Comparison of ENCODE assay signal across 8 mouse cellular contexts in the genomic region with DNA sequence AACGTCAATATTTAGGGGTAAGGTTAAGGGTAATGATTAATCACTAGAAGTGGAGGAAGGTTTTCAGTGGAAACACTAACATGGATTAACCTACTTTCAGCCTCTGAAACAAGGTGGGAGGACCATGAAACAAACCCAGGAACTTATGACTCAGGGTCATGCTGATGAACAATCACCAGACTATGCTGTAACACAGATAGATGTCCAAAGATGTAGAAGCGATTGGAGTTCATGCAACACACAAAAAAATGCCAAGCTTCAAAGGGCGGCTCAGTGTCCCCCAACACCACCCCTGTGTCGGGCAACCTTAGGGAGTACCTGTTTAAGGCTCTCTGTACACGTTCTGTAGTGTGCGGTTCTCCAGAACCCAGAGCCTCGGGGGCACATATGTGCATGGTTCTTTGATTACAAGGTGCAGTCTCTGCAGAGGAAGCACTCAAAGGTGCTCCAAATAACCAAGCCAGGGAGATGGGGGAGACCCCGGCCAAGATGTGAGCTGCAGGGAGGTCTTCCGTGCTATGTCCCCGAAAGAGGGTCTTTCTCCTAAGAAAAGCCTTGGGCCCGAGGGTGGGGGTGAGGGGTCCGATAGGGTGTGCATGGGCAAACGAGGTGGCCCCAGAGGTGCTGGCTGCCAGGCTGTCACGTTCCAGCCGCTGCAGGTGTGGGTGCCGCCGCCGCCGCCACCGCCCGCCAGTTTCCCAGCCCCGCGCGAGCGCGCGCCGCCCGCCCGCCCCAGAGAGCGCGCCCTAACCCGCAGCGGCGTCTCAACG. TPM values are rescaled to one million over a fixed set of nuclear protein-coding genes. Genes with fewer than 3 reads are reported as not detected.
DNase-seq lines count a peak whose midpoint lies in the region; ATAC-seq and TF ChIP-seq lines count a peak whose summit lies in the region.

No protein-coding gene starts in this region.

- H3K27me3 ChIP-seq in cerebellum, adult 2 months (ENCODE audit: control insufficient read depth, insufficient read depth, low read length): no peaks in the 10 kb centered on the region
- peaks cover 1% of the 10 kb centered on the region; the same call in 1 of the 2 replicates for H3K27me3 ChIP-seq in heart, embryonic 16.5 days (ENCODE audit: control insufficient read depth, insufficient read depth, low read length)
- H3K27me3 ChIP-seq in liver, embryonic 15.5 days: no peaks in the 10 kb centered on the region

- TF ChIP-seq POLR2A in cerebellum, adult 2 months (IDR thresholded peaks at IDR 0.05; ENCODE audit: borderline replicate concordance, insufficient read depth, low read length): no peak

- H3K9me3 ChIP-seq in heart, embryonic 16.5 days (replicated peaks; ENCODE audit: control insufficient read depth, low read length): no peaks in the 10 kb centered on the region
- H3K9me3 ChIP-seq in liver, embryonic 15.5 days (replicated peaks): no peaks in the 10 kb centered on the region

- TF ChIP-seq CTCF in cerebellum, adult 2 months (IDR thresholded peaks at IDR 0.05; ENCODE audit: borderline replicate concordance, insufficient read depth, low read depth, low read length): no peak

- H3K27ac ChIP-seq in cerebellum, adult 2 months (ENCODE audit: insufficient read depth, low read length): peak overlapping the region; percentile 17
- peak overlapping the region; percentile 98 for H3K27ac ChIP-seq in heart, embryonic 16.5 days (ENCODE audit: low read length)
- H3K27ac ChIP-seq in liver, embryonic 15.5 days (replicated peaks): peak overlapping the region; percentile 95

- peak overlapping the region; percentile 80 for H3K9ac ChIP-seq in heart, embryonic 16.5 days (ENCODE audit: low read length)
- H3K9ac ChIP-seq in liver, embryonic 15.5 days: peak overlapping the region; percentile 90

- peak overlapping the region; percentile 78 for H3K4me3 ChIP-seq in cerebellum, adult 2 months (replicated peaks; ENCODE audit: insufficient read depth, low read depth, low read length)
- H3K4me3 ChIP-seq in heart, embryonic 16.5 days (ENCODE audit: low read length): peak overlapping the region; percentile 87
- peak overlapping the region; percentile 86 for H3K4me3 ChIP-seq in liver, embryonic 15.5 days (replicated peaks)

- 6% methylated on average over 35 of the region's 36 CpGs for WGBS in cerebellum, adult 2 months
- 6% methylated on average over 33 of the region's 36 CpGs for WGBS in heart, embryonic 16.5 days
- WGBS in liver, embryonic 15.5 days (ENCODE audit: insufficient replicate concordance): 4% methylated on average over 36 of the region's 36 CpGs

- H3K4me1 ChIP-seq in cerebellum, adult 2 months (ENCODE audit: control insufficient read depth, insufficient read depth, low read length): no peaks in the 10 kb centered on the region
- H3K4me1 ChIP-seq in heart, embryonic 16.5 days (ENCODE audit: control insufficient read depth, insufficient read depth, low read length): peaks cover 31% of the 10 kb centered on the region
- peaks cover 74% of the 10 kb centered on the region for H3K4me1 ChIP-seq in liver, embryonic 15.5 days (replicated peaks)

- H3K36me3 ChIP-seq in heart, embryonic 16.5 days (ENCODE audit: control insufficient read depth, insufficient read depth): peaks cover under 1% of the 10 kb centered on the region; the same call in 1 of the 2 replicates
- no peaks in the 10 kb centered on the region for H3K36me3 ChIP-seq in liver, embryonic 15.5 days (replicated peaks)

- H3K4me2 ChIP-seq in heart, embryonic 16.5 days (ENCODE audit: low read depth, low read length): peak overlapping the region; percentile 94
- H3K4me2 ChIP-seq in liver, embryonic 15.5 days: peak overlapping the region; percentile 90

- ATAC-seq in heart, embryonic 16.5 days (replicated peaks; ENCODE audit: extremely low read depth, insufficient read depth, low FRiP score): no peak; the same call in 1 of the 2 replicates
- no peak for ATAC-seq in liver, embryonic 15.5 days (ENCODE audit: insufficient read depth)

- no peak for DNase-seq in cerebellum, adult 2 months
- DNase-seq in cerebellum, adult 8-10 months: no peak
- DNase-seq in urinary bladder, postnatal 14 days (ENCODE audit: low spot score): peak; percentile 6
- no peak for DNase-seq in urinary bladder, adult 2 months (ENCODE audit: low spot score)
- DNase-seq in right cerebral cortex, postnatal 4 days: no peak
- DNase-seq in right cerebral cortex, postnatal 14 days: no peak

RNA-seq across cellular contexts. Expression of gene C2cd2, which starts 0.8 kb away (rescaled TPM):
- polyA plus RNA-seq in cerebellum, adult 2 months (2012; rRNA removed): 17.3 and 17.6 TPM in 2 replicates
- polyA plus RNA-seq in urinary bladder, adult 2 months (2012; rRNA removed): 13.8 and 14.3 TPM in 2 replicates
- polyA plus RNA-seq in heart, embryonic 16.5 days (2015; fragmentation: Nextera tagmentation; extraction: Ambion mirVana): 11.7 and 16.9 TPM in 2 replicates
- polyA plus RNA-seq in liver, embryonic 15.5 days (2015; fragmentation: Nextera tagmentation; extraction: Ambion mirVana): 5.5 and 6.0 TPM in 2 replicates

RNA-seq across cellular contexts. Expression of gene Zbtb21, which starts 0.9 kb away (rescaled TPM):
- 18.0 and 22.6 TPM in 2 replicates for polyA plus RNA-seq in cerebellum, adult 2 months (2012; rRNA removed)
- 14.5 and 16.2 TPM in 2 replicates for polyA plus RNA-seq in urinary bladder, adult 2 months (2012; rRNA removed)
- polyA plus RNA-seq in heart, embryonic 16.5 days (2015; fragmentation: Nextera tagmentation; extraction: Ambion mirVana): 7.6 and 7.9 TPM in 2 replicates
- polyA plus RNA-seq in liver, embryonic 15.5 days (2015; fragmentation: Nextera tagmentation; extraction: Ambion mirVana): 3.3 and 3.8 TPM in 2 replicates

RNA-seq across cellular contexts. Expression of gene B230307C23Rik, which starts 35.5 kb away (rescaled TPM):
- polyA plus RNA-seq in cerebellum, adult 2 months (2012; rRNA removed): 12.2 and 12.4 TPM in 2 replicates
- 14.0 and 15.1 TPM in 2 replicates for polyA plus RNA-seq in urinary bladder, adult 2 months (2012; rRNA removed)
- 13.5 and 17.8 TPM in 2 replicates for polyA plus RNA-seq in heart, embryonic 16.5 days (2015; fragmentation: Nextera tagmentation; extraction: Ambion mirVana)
- polyA plus RNA-seq in liver, embryonic 15.5 days (2015; fragmentation: Nextera tagmentation; extraction: Ambion mirVana): 9.8 and 11.0 TPM in 2 replicates

Comparison
In these comparisons a context has a peak if more than half of its experiments do, and no peak if none do; other contexts are left out.
1. H3K27ac ChIP-seq: peak in every context shown above with its lines; median percentile 98 in heart, embryonic 16.5 days; 95 in liver, embryonic 15.5 days; 17 in cerebellum, adult 2 months.